7 mouse cellular contexts compared by ENCODE assay signal in genomic region chr11:53891505-53892451, GRCm38 (mm10). TPM values are rescaled to one million over a fixed set of nuclear protein-coding genes. Genes with fewer than 3 reads are reported as not detected.
DNase-seq lines count a peak whose midpoint lies in the region; ATAC-seq lines count a peak whose summit lies in the region.

TSS of gene Slc22a5 (minus strand) at chr11:53891660.

- H3K4me2 ChIP-seq in intestine, embryonic 15.5 days (replicated peaks): peak within 1 kb of the TSS; percentile 91

- H3K36me3 ChIP-seq in intestine, embryonic 15.5 days: no peaks in the 10 kb centered on the region
- H3K36me3 ChIP-seq in midbrain, embryonic 10.5 days: no peaks in the 10 kb centered on the region

- H3K4me1 ChIP-seq in intestine, embryonic 15.5 days (replicated peaks): peaks cover 22% of the 10 kb centered on the region
- H3K4me1 ChIP-seq in midbrain, embryonic 10.5 days: peaks cover 37% of the 10 kb centered on the region

- peak within 1 kb of the TSS; percentile 77 for H3K27ac ChIP-seq in intestine, embryonic 15.5 days
- H3K27ac ChIP-seq in midbrain, embryonic 10.5 days (replicated peaks): peak within 1 kb of the TSS; percentile 85

- DNase-seq in adrenal gland, adult 2 months: peak; percentile 99
- peak; percentile 97 for DNase-seq in embryo, embryonic 11.5 days (ENCODE audit: low read depth, low spot score)
- DNase-seq in gastrocnemius, postnatal 36 days: peak; percentile 99
- peak; percentile 97 to 99 for DNase-seq in left cerebral cortex, postnatal 25 days (ENCODE audit: low spot score in 2 of 2)
- peak; percentile 98 for DNase-seq in midbrain, embryonic 10.5 days (ENCODE audit: low spot score)
- DNase-seq in right cerebral cortex, postnatal 4 days: peak; percentile 96

- no peaks in the 10 kb centered on the region for H3K9me3 ChIP-seq in intestine, embryonic 15.5 days
- H3K9me3 ChIP-seq in midbrain, embryonic 10.5 days (replicated peaks): no peaks in the 10 kb centered on the region

- no peaks in the 10 kb centered on the region for H3K27me3 ChIP-seq in intestine, embryonic 15.5 days (replicated peaks)
- peaks cover 12% of the 10 kb centered on the region for H3K27me3 ChIP-seq in midbrain, embryonic 10.5 days (ENCODE audit: low read depth, poor library complexity, severe bottlenecking)

- peak within 1 kb of the TSS; percentile 67 for H3K9ac ChIP-seq in intestine, embryonic 15.5 days

- WGBS in intestine, embryonic 15.5 days: 3% methylated on average over 63 of the region's 63 CpGs
- 4% methylated on average over 63 of the region's 63 CpGs for WGBS in midbrain, embryonic 10.5 days

- ATAC-seq in intestine, embryonic 15.5 days: peak; percentile 99

- intact Hi-C loops in gastrocnemius, postnatal 36 days (cut with DNase I): no loop called here
- intact Hi-C loops in left cerebral cortex, postnatal 25 days (cut with DNase I): no loop called here

- peak within 1 kb of the TSS; percentile 61 for H3K4me3 ChIP-seq in intestine, embryonic 15.5 days (replicated peaks)
- peak within 1 kb of the TSS; percentile 73 for H3K4me3 ChIP-seq in midbrain, embryonic 10.5 days

RNA-seq across cellular contexts. Expression of gene Slc22a5, which starts in this region (rescaled TPM):
- 10 to 100 TPM; 38.8 to 41.9 TPM for total RNA-seq in adrenal gland, adult 2 months (2021)
- polyA plus RNA-seq in adrenal gland, adult 2 months (2012; rRNA removed): 39.3 TPM in 2 replicates
- 10 to 100 TPM in 1 of 2 experiments, 1 to 10 TPM in 1; 7.7 to 12.8 TPM for total RNA-seq in gastrocnemius, postnatal 36 days (2021)
- polyA plus RNA-seq in intestine, embryonic 15.5 days (2015; fragmentation: Nextera tagmentation; extraction: Ambion mirVana): 10.5 and 10.9 TPM in 2 replicates
- 1 to 10 TPM; 7.8 to 8.2 TPM for total RNA-seq in left cerebral cortex, postnatal 25 days (2021)
- polyA plus RNA-seq in midbrain, embryonic 10.5 days (2016; fragmentation: Nextera tagmentation; extraction: Ambion mirVana): 7.2 and 7.7 TPM in 2 replicates

Comparison
In these comparisons a context has a peak if more than half of its experiments do, and no peak if none do; other contexts are left out.
1. Peak in every context shown above with its lines: DNase-seq, ATAC-seq, H3K4me3 ChIP-seq and H3K27ac ChIP-seq.